ENCODE assay signal across 9 mouse cellular contexts in the genomic region with DNA sequence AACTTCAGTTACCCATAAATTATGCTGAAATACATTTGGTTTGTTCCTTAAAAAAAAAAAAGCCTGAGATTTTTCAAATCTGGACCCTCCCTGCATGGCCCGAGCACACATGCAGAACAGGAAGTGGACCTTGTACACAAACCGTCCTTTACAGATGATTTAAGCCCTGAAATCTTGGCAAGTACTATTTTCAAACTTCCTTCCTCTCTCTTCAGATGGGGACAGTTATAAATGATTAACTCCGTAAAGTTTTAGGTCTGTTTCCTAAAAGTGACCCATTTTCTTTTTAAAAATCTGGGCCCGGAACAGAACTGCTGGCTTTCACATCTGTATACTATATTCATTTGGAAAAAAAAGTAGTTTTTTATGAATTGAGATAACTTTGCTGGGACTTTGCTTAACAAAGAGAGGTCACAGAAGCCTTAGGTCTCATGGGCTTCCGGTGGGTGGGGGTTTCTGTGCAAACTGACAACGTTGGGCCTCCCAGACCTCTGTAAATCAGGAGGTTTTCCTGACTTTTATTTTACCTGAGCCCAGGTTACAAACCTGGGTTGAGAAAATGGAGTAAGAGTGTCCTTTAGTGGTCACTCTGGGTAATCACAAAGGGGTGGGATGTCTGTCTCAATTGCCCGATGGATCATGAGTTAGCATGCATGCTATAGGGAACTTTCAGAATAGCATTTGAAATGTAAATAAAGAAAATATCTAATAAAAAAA.
DNase-seq lines count a peak whose midpoint lies in the region; ATAC-seq and TF ChIP-seq lines count a peak whose summit lies in the region.
"Had no signal": no experiment of that assay in that cellular context is flagged by ENCODE, and none has a peak within 500 bp of the region (broad histone marks: within the 10 kb centered on the region; RNA-seq: fewer than 3 reads in every experiment).

No protein-coding gene starts in this region.

- TF ChIP-seq POLR2A in liver, adult 2 months (IDR thresholded peaks at IDR 0.05; ENCODE audit: extremely low read depth, insufficient read depth, low read length), result no peak

- H3K4me2 ChIP-seq in liver, embryonic 11.5 days, result no peak overlapping the region
- no peak overlapping the region for H3K4me2 ChIP-seq in hindbrain, embryonic 12.5 days (replicated peaks)
- H3K4me2 ChIP-seq: limb, embryonic 15.5 days; neural tube, embryonic 15.5 days had no signal

- POLR2A ChIA-PET in Patski (lab: Charles Lee), result interaction anchor here (0.6 to 1.2 kb wide), 2 partner anchors 18 to 476 kb away, joined by 3 to 4 read pairs; partner anchors contain the start of gene Spry1

- no peak for TF ChIP-seq CTCF in liver, adult 2 months (IDR thresholded peaks at IDR 0.05; ENCODE audit: low read depth, low read length)
- peak; percentile 82 for TF ChIP-seq CTCF in Patski (IDR thresholded peaks at IDR 0.05)

- H3K36me3 ChIP-seq in liver, adult 2 months (ENCODE audit: control insufficient read depth, insufficient read depth, low read length), result no peaks in the 10 kb centered on the region
- H3K36me3 ChIP-seq in liver, embryonic 11.5 days (ENCODE audit: control insufficient read depth, insufficient read depth, low read length), result no peaks in the 10 kb centered on the region
- H3K36me3 ChIP-seq in macrophage (ENCODE audit: inconsistent target), result no peaks in the 10 kb centered on the region
- no peaks in the 10 kb centered on the region for H3K36me3 ChIP-seq in hindbrain, embryonic 12.5 days
- H3K36me3 ChIP-seq: limb, embryonic 15.5 days; neural tube, embryonic 15.5 days had no signal

- H3K27ac ChIP-seq in liver, adult 2 months (replicated peaks; ENCODE audit: insufficient read depth, low read depth, low read length), result peak overlapping the region; percentile 44; the same call in 1 of the 2 replicates
- H3K27ac ChIP-seq in liver, embryonic 11.5 days (ENCODE audit: low read depth, low read length), result no peak overlapping the region
- H3K27ac ChIP-seq in macrophage, result peak overlapping the region; percentile 50
- no peak overlapping the region for H3K27ac ChIP-seq in hindbrain, embryonic 12.5 days
- H3K27ac ChIP-seq: limb, embryonic 15.5 days; neural tube, embryonic 15.5 days had no signal

- whole genome bisulfite sequencing in liver, adult 2 months, result 3% methylated on average over 7 of the region's 7 CpGs
- WGBS in liver, embryonic 11.5 days, result 39% methylated on average over 7 of the region's 7 CpGs
- 1% methylated on average over 7 of the region's 7 CpGs for WGBS in macrophage (ENCODE audit: missing documents)
- 77% methylated on average over 7 of the region's 7 CpGs for WGBS in hindbrain, embryonic 12.5 days

- in situ Hi-C loops in Patski (cut with MboI; ENCODE audit: low pct_unique_long_range_greater_than_20kb), result loop anchor here (10.0 kb wide), 1 partner anchor 651 kb away; no protein-coding TSS in a partner anchor

- H3K9ac ChIP-seq in liver, adult 2 months (ENCODE audit: low read depth, low read length), result peak overlapping the region; percentile 44; the same call in 1 of the 2 replicates
- no peak overlapping the region for H3K9ac ChIP-seq in liver, embryonic 11.5 days (ENCODE audit: low read depth, low read length)
- no peak overlapping the region for H3K9ac ChIP-seq in hindbrain, embryonic 12.5 days
- H3K9ac ChIP-seq: limb, embryonic 15.5 days; neural tube, embryonic 15.5 days had no signal

- H3K9me3 ChIP-seq in liver, embryonic 11.5 days (ENCODE audit: control insufficient read depth, low read length), result no peaks in the 10 kb centered on the region
- H3K9me3 ChIP-seq in hindbrain, embryonic 12.5 days (replicated peaks), result no peaks in the 10 kb centered on the region
- H3K9me3 ChIP-seq: limb, embryonic 15.5 days; neural tube, embryonic 15.5 days had no signal

- CTCF ChIA-PET in Patski (lab: Charles Lee), result interaction anchor here (0.8 to 3.1 kb wide), 9 partner anchors 11 to 648 kb away, joined by 3 to 28 read pairs (median 4); no protein-coding TSS in a partner anchor

- DNase-seq in liver, adult 2 months (ENCODE audit: extremely low read depth, low read depth, low spot score), result peak; percentile 87
- no peak for DNase-seq in liver, embryonic 11.5 days (ENCODE audit: low spot score)
- DNase-seq in Patski (ENCODE audit: low read depth, low spot score), result no peak
- DNase-seq in right cerebral cortex, adult 2 months (ENCODE audit: low spot score in 2 of 2), result no peak

- H3K4me3 ChIP-seq in liver, adult 2 months (ENCODE audit: insufficient read depth, low read depth, low read length), result no peak overlapping the region
- no peak overlapping the region for H3K4me3 ChIP-seq in liver, embryonic 11.5 days (ENCODE audit: low read depth, low read length)
- no peak overlapping the region for H3K4me3 ChIP-seq in macrophage (ENCODE audit: inconsistent target)
- H3K4me3 ChIP-seq in hindbrain, embryonic 12.5 days, result no peak overlapping the region
- H3K4me3 ChIP-seq: limb, embryonic 15.5 days; neural tube, embryonic 15.5 days had no signal

- peaks cover 6% of the 10 kb centered on the region; the same call in 1 of the 2 replicates for H3K4me1 ChIP-seq in liver, adult 2 months (ENCODE audit: control insufficient read depth, insufficient read depth, low read length)
- H3K4me1 ChIP-seq in liver, embryonic 11.5 days (replicated peaks; ENCODE audit: control insufficient read depth, insufficient read depth, low read length), result no peaks in the 10 kb centered on the region
- H3K4me1 ChIP-seq in hindbrain, embryonic 12.5 days, result no peaks in the 10 kb centered on the region
- H3K4me1 ChIP-seq: limb, embryonic 15.5 days; neural tube, embryonic 15.5 days had no signal

- H3K27me3 ChIP-seq in liver, adult 2 months (ENCODE audit: control insufficient read depth, insufficient read depth, low read length), result no peaks in the 10 kb centered on the region
- no peaks in the 10 kb centered on the region for H3K27me3 ChIP-seq in liver, embryonic 11.5 days (replicated peaks; ENCODE audit: control insufficient read depth, insufficient read depth, low read length)
- H3K27me3 ChIP-seq in Patski, result no peaks in the 10 kb centered on the region
- H3K27me3 ChIP-seq in hindbrain, embryonic 12.5 days, result no peaks in the 10 kb centered on the region
- H3K27me3 ChIP-seq: limb, embryonic 15.5 days; neural tube, embryonic 15.5 days had no signal

- no peaks in the 10 kb centered on the region for H3K79me2 ChIP-seq in liver, adult 2 months (ENCODE audit: control insufficient read depth, insufficient read depth, low read length)
- no peaks in the 10 kb centered on the region for H3K79me2 ChIP-seq in macrophage (ENCODE audit: inconsistent target)

- no peak for ATAC-seq in liver, embryonic 11.5 days (replicated peaks; ENCODE audit: low FRiP score)
- ATAC-seq in Patski, result no peak
- ATAC-seq in hematopoietic stem cell, adult 5-6 weeks (replicated peaks in 1 of 2; ENCODE audit: insufficient read depth in 1 of 2, low FRiP score in 2 of 2, low TSS enrichment in 1 of 2, low read depth in 1 of 2, poor library complexity in 2 of 2, severe bottlenecking in 2 of 2), result peak; percentile 45 to 65; a peak in 3 of 4 replicates
- ATAC-seq in hindbrain, embryonic 12.5 days (ENCODE audit: low FRiP score), result no peak

Comparison
In these comparisons a context has a peak if more than half of its experiments do, and no peak if none do; other contexts are left out.
1. H3K27ac ChIP-seq: peak in liver, adult 2 months (single experiment) and macrophage (single experiment); none in liver, embryonic 11.5 days (single experiment) and hindbrain, embryonic 12.5 days (single experiment).
2. ATAC-seq: peak in hematopoietic stem cell, adult 5-6 weeks (2 of 2); none in liver, embryonic 11.5 days (single experiment), Patski (single experiment) and hindbrain, embryonic 12.5 days (single experiment).